Mouse (Mus musculus): ENCODE data around the gene Copa.

DNA sequence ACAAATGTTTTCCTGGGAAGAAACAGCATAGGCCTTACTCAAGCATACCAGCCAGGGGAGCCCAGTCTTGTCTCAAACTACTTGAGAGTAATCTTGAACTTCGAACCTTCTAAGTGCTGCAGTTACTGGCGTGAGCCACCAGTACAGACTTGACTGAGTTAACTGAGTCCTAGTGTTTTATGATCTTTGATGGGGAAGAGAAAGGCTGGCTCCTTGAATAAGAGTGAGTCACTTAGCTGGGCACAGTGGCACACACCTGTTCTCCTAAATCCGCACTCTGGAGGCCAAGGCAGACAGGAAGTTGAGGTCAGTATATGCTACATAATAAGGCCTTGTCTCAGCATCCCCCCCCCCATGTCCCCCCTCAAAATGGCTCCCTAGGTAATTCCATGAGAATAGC is 72.2 kb downstream of the Copa start:
- no peak for TF ChIP-seq CTCF (IDR thresholded peaks at IDR 0.05; ENCODE audit: insufficient read depth, low read length)
- no peak for TF ChIP-seq POLR2A (IDR thresholded peaks at IDR 0.05; ENCODE audit: borderline replicate concordance, extremely low read depth, low read depth, low read length)
